In the genomic region with DNA sequence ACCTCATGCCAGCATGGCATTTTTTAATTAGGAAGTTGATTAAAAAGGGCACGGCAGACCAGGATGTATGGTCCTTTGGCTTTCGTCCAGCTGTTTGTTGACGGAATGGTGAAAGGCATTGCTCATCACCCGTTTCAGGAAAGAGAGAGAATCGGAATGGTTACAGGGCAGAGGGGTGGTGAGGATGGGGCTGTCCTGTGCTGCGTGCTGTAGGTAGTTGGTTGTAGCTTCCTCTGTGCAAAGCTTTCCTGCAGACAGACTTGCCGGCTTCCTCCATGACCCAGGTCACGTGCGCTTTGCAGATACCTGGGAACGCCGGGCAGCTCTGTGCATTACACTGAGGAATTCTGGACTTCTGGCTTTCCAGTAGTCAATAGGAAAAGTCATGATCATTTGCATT, we compare ENCODE assay signal across 13 mouse cellular contexts. TPM values are rescaled to one million over a fixed set of nuclear protein-coding genes. Genes with fewer than 3 reads are reported as not detected.
DNase-seq lines count a peak whose midpoint lies in the region; ATAC-seq lines count a peak whose summit lies in the region.
"Had no signal": no experiment of that assay in that cellular context is flagged by ENCODE, and none has a peak within 500 bp of the region (broad histone marks: within the 10 kb centered on the region; RNA-seq: fewer than 3 reads in every experiment).

No protein-coding gene starts in this region.

- H3K4me3 ChIP-seq in hindbrain, embryonic 13.5 days: peak overlapping the region; percentile 56
- no peak overlapping the region for H3K4me3 ChIP-seq in hindbrain, embryonic 11.5 days (ENCODE audit: low read depth, low read length)
- peak overlapping the region; percentile 49 for H3K4me3 ChIP-seq in forebrain, embryonic 14.5 days (ENCODE audit: low read depth, low read length)
- peak overlapping the region; percentile 45 for H3K4me3 ChIP-seq in midbrain, embryonic 15.5 days

- peaks cover 81% of the 10 kb centered on the region for H3K4me1 ChIP-seq in hindbrain, embryonic 13.5 days (replicated peaks)
- no peaks in the 10 kb centered on the region for H3K4me1 ChIP-seq in hindbrain, embryonic 11.5 days (replicated peaks; ENCODE audit: control insufficient read depth, insufficient read depth, low read length)
- peaks cover 28% of the 10 kb centered on the region for H3K4me1 ChIP-seq in forebrain, embryonic 14.5 days (ENCODE audit: control insufficient read depth, insufficient read depth, low read length)
- H3K4me1 ChIP-seq in midbrain, embryonic 15.5 days: peaks cover 53% of the 10 kb centered on the region

- no peaks in the 10 kb centered on the region for H3K9me3 ChIP-seq in hindbrain, embryonic 13.5 days
- no peaks in the 10 kb centered on the region for H3K9me3 ChIP-seq in hindbrain, embryonic 11.5 days (ENCODE audit: control insufficient read depth, low read length)
- no peaks in the 10 kb centered on the region for H3K9me3 ChIP-seq in forebrain, embryonic 14.5 days (replicated peaks; ENCODE audit: control insufficient read depth, low read length)
- H3K9me3 ChIP-seq in midbrain, embryonic 15.5 days: no peaks in the 10 kb centered on the region

- 48% methylated on average over 11 of the region's 11 CpGs for WGBS in hindbrain, embryonic 13.5 days
- WGBS in hindbrain, embryonic 11.5 days: 84% methylated on average over 11 of the region's 11 CpGs
- 56% methylated on average over 11 of the region's 11 CpGs for WGBS in forebrain, embryonic 14.5 days
- WGBS in midbrain, embryonic 15.5 days: 35% methylated on average over 11 of the region's 11 CpGs

- H3K9ac ChIP-seq in hindbrain, embryonic 13.5 days: peak overlapping the region; percentile 85
- H3K9ac ChIP-seq in hindbrain, embryonic 11.5 days (ENCODE audit: low read depth, low read length): no peak overlapping the region
- H3K9ac ChIP-seq in forebrain, embryonic 14.5 days (ENCODE audit: low read length): peak overlapping the region; percentile 45
- peak overlapping the region; percentile 57 for H3K9ac ChIP-seq in midbrain, embryonic 15.5 days

- no peak for DNase-seq in hindbrain, embryonic 11.5 days (ENCODE audit: low spot score)
- DNase-seq in cerebellum, adult 18-20 months: peak; percentile 63 to 65
- DNase-seq in forebrain, embryonic 14.5 days (ENCODE audit: low spot score): peak; percentile 23
- DNase-seq in thymus, postnatal 4 days: no peak
- DNase-seq in left cerebral cortex, adult 8-10 months (ENCODE audit: low spot score in 2 of 2): no peak
- no peak for DNase-seq in gastrocnemius, postnatal 25 days
- DNase-seq: adrenal gland, adult 8-10 months; heart, adult 18-20 months; heart, postnatal 4 days; kidney, postnatal 36 days; thymus, postnatal 25 days had no signal

- no peaks in the 10 kb centered on the region for H3K36me3 ChIP-seq in hindbrain, embryonic 13.5 days
- H3K36me3 ChIP-seq in hindbrain, embryonic 11.5 days (ENCODE audit: control insufficient read depth, insufficient read depth, low read length): no peaks in the 10 kb centered on the region
- no peaks in the 10 kb centered on the region for H3K36me3 ChIP-seq in forebrain, embryonic 14.5 days (ENCODE audit: control insufficient read depth, insufficient read depth, low read length)
- H3K36me3 ChIP-seq in midbrain, embryonic 15.5 days (replicated peaks): no peaks in the 10 kb centered on the region

- H3K4me2 ChIP-seq in hindbrain, embryonic 13.5 days: peak overlapping the region; percentile 80
- H3K4me2 ChIP-seq in hindbrain, embryonic 11.5 days (replicated peaks; ENCODE audit: low read depth, low read length): no peak overlapping the region
- H3K4me2 ChIP-seq in forebrain, embryonic 14.5 days (ENCODE audit: low read length): peak overlapping the region; percentile 76
- H3K4me2 ChIP-seq in midbrain, embryonic 15.5 days: peak overlapping the region; percentile 77

- no peaks in the 10 kb centered on the region for H3K27me3 ChIP-seq in hindbrain, embryonic 13.5 days
- peaks cover 3% of the 10 kb centered on the region; the same call in 1 of the 2 replicates for H3K27me3 ChIP-seq in hindbrain, embryonic 11.5 days (ENCODE audit: control insufficient read depth, insufficient read depth, low read length)
- 0 out of 2 replicates have a peak, but pooled peaks cover 2% of the 10 kb centered on the region for H3K27me3 ChIP-seq in forebrain, embryonic 14.5 days (replicated peaks; ENCODE audit: control insufficient read depth, insufficient read depth, low read length)
- H3K27me3 ChIP-seq in midbrain, embryonic 15.5 days (replicated peaks): no peaks in the 10 kb centered on the region

- H3K27ac ChIP-seq in hindbrain, embryonic 13.5 days: peak overlapping the region; percentile 99
- no peak overlapping the region for H3K27ac ChIP-seq in hindbrain, embryonic 11.5 days (ENCODE audit: low read depth, low read length)
- peak overlapping the region; percentile 68; the same call in 1 of the 2 replicates for H3K27ac ChIP-seq in forebrain, embryonic 14.5 days (ENCODE audit: low read depth, low read length)
- H3K27ac ChIP-seq in midbrain, embryonic 15.5 days: peak overlapping the region; percentile 82

- ATAC-seq in hindbrain, embryonic 13.5 days (ENCODE audit: low FRiP score): peak; percentile 40
- ATAC-seq in hindbrain, embryonic 11.5 days (ENCODE audit: low FRiP score): no peak
- ATAC-seq in forebrain, embryonic 14.5 days: no peak
- ATAC-seq in midbrain, embryonic 15.5 days (replicated peaks): peak; percentile 53; the same call in 1 of the 2 replicates

RNA-seq across cellular contexts. Expression of a gene that starts 10.3 kb away (rescaled TPM):
- polyA plus RNA-seq in hindbrain, embryonic 13.5 days (2015; fragmentation: Nextera tagmentation; extraction: Ambion mirVana): 218 and 219 TPM in 2 replicates
- 26.7 and 30.9 TPM in 2 replicates for polyA plus RNA-seq in hindbrain, embryonic 11.5 days (2014; fragmentation: Nextera tagmentation; extraction: Ambion mirVana)
- polyA plus RNA-seq in forebrain, embryonic 14.5 days (2014; fragmentation: Nextera tagmentation; extraction: Ambion mirVana): 96.6 and 161 TPM in 2 replicates
- 322 and 331 TPM in 2 replicates for polyA plus RNA-seq in midbrain, embryonic 15.5 days (2015; fragmentation: Nextera tagmentation; extraction: Ambion mirVana)
- total RNA-seq in left cerebral cortex, adult 8-10 months (2022): 100 to 1,000 TPM; 214 to 238 (median 221) TPM
- total RNA-seq in gastrocnemius, postnatal 25 days (2021): under 1 TPM in 1 of 2 experiments, not detected in 1; 0.05 TPM
- total RNA-seq: heart, adult 18-20 months had no signal

Comparison
In these comparisons a context has a peak if more than half of its experiments do, and no peak if none do; other contexts are left out.
1. ATAC-seq: peak in hindbrain, embryonic 13.5 days (single experiment) and midbrain, embryonic 15.5 days (single experiment); none in hindbrain, embryonic 11.5 days (single experiment) and forebrain, embryonic 14.5 days (single experiment).
2. DNase-seq: peak in cerebellum, adult 18-20 months (2 of 2) and forebrain, embryonic 14.5 days (single experiment); none in hindbrain, embryonic 11.5 days (single experiment), thymus, postnatal 4 days (single experiment), left cerebral cortex, adult 8-10 months (0 of 2) and gastrocnemius, postnatal 25 days (single experiment).